Mouse (Mus musculus) kidney, adult 2 months (tissue): ENCODE results near the gene Gsg1.

Source experiments
- CTCF ChIP-seq: fragments of 200-500 bp; conservative IDR thresholded peaks from 2 replicates; pipeline ENCODE4 v1.5.1; 2011; ENCODE audit warnings: low read depth, mild to moderate bottlenecking, control low read depth, low read length, moderate library complexity, mixed read lengths; ENCODE audit not compliant: insufficient read depth, insufficient read length
- POLR2A ChIP-seq: fragments of 200-500 bp; IDR thresholded peaks from one replicate; pipeline ENCODE4 v1.6.1; 2011; ENCODE audit warnings: low read depth, low read length, control low read depth

DNA sequence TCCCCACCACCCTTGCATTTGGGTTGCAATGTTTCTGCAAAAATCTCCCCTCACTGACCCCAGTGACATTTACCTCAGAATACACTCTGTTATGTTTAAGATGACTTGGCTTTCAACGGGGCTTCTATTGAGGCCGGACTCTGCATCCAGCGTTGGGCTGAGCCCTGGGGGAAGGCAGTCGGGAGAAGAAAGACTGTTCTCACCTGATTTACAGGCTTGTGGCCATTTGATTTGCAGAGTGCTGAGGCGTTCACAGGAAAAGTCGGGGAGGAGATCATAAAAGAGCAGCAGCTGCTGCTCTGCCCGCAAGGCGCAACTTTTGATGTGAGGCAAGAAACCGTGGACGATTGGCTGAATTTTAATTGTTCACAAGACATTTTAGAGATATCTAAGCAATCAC is 25.7 kb upstream of the Gsg1 start:
- TF ChIP-seq POLR2A, result no peak
- no peak for TF ChIP-seq CTCF
